Mouse (Mus musculus): Measurements from ENCODE around the gene Lamb2.

The Lamb2 gene

GRCm38 (mm10) chr9:108479721-108480351, at the start of gene Lamb2:
TSS of gene Lamb2 (plus strand) at chr9:108479736.
- no peak for DNase-seq (ENCODE audit: low spot score)

DNA sequence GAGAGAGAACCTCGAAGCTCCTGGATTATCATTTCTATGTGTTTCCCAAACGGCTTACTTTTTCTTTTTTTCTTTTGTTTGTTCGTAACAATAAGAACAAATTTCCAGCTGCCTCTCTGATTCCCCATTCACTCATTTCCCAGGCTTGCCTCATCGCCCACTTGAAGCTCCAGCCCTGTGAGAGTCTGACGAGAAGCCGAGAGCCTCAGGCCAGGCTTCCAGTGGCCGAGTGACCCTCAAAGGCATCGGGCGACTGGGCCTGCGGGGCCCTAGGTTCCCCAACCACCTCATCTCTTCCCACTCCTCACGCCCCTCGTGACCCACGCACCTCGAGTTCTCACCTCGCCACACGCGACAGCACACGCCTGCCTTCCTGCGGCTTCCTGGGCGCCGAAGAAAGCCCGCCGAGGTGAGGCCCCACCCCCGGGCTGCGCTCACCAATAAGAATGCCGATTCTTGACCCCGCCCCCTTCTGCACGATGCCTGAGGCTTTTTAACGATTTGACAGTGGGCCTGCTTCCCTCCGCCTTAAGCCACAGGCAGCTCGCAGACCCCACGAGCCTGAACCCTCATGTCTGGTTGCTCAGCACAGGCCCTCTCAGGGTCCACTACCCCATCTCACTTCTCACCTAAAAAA, 48.0 kb upstream of the Lamb2 start:
- peak; percentile 87 for DNase-seq (ENCODE audit: low spot score)

DNA sequence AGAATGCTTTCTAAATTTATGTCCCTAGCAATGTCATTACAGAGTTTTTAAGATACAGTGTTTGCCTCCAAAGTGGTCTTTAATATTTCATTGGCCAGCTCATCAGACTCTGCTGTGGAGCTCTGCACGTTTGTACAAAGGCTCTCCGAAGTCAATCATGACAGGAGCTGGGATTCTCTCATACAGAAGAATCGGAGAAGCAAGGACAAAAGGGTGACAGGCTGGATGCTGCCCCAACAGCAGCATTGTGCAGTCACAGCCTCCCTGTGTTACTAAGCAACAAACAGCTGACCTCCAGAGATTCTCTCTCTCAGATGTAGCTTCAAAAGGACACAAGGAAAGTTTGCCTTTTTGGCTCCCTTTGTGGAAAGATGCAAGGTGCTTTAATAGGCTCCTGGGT, 43.4 kb upstream of the Lamb2 start, which contains the start of gene BC048562:
Gene BC048562 (plus strand): TSS at position 301 of the 400 bp plus-strand sequence.
- DNase-seq (ENCODE audit: low spot score) = no peak

- no peak for DNase-seq (ENCODE audit: low spot score)
These were observed 40.4 kb upstream of the Lamb2 start for GRCm38 (mm10) chr9:108439176-108439575.

GRCm38 (mm10) chr9:108440485-108440884, 39.1 kb upstream of the Lamb2 start:
- DNase-seq (ENCODE audit: low spot score) = no peak

GRCm38 (mm10) chr9:108441236-108441919, 38.2 kb upstream of the Lamb2 start:
- DNase-seq (ENCODE audit: low spot score) = no peak

- no peak for DNase-seq (ENCODE audit: low spot score)
These were observed 34.4 kb upstream of the Lamb2 start for GRCm38 (mm10) chr9:108445125-108445524.

- no peak for DNase-seq (ENCODE audit: low spot score)
These were observed 29.7 kb upstream of the Lamb2 start for GRCm38 (mm10) chr9:108449860-108450259.

- no peak for DNase-seq (ENCODE audit: low spot score)
These were observed 29.0 kb upstream of the Lamb2 start for GRCm38 (mm10) chr9:108450292-108451169.

DNA sequence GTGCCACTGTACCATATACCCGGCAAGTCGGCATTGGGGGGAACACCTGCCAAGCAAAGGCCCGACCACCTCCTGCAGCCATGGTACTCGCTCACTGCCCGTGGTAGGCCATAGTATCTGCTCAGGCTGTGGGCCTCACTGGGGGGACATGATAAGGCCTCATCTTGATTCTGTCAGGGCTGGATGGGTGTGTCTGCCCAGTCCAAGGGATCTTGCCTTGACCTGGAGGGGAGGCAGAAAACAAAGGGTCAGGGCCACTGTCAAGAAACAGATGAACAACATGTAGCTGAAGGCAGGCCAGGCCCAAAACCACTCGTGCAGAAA, 28.4 kb upstream of the Lamb2 start:
- no peak for DNase-seq (ENCODE audit: low spot score)

DNA sequence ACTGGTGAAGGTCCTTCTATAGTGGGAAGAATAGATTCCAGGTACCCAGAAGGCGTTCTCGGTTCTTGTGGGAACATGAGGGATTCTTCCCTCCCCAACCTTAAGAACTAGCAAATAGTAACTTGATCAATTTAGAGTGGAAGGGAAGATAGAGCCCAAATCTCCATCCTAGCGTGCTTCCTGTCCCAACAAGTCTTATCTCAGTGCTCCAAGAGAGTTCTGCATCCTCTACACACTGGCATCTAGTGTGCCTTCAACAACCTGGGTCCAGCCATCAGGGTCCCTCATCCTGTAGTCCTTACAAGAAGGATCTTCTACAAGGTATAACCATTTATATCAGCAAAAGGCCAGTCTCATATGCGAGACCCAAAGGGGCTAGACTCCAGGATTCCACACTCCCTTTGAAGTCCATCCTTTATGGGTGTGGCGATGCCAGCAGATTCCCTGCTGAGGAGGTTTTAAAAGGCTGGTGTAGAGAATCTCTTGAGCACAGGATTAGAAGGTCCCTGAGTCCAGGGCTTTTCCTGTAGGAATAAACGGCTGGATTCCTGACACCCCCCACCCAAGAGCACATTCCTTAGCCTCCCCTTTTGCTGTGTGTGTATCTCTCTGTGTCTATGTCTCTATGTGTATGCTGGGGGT, 27.9 kb upstream of the Lamb2 start:
- no peak for DNase-seq (ENCODE audit: low spot score)

- peak; percentile 86 for DNase-seq (ENCODE audit: low spot score)
These were observed 27.1 kb upstream of the Lamb2 start for GRCm38 (mm10) chr9:108452291-108452906.

DNA sequence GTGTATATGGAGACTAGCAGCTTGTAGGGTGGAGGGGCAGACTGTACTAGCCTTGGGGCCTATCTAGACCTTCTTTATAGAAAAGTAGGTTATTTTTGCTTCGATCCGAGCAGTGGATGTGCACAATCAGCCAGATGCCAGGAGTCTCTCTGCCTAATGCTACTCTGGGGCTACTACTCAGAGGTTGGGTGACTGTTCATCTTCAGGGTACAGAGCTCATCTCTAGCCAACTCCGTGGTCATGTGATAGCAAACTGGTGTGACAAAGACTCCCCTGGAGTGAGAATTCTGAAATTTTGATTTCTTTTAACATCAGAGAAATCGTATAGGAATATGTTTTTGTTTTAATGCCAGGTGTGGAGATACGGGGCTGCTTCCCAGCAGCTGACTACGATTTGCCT, 26.6 kb upstream of the Lamb2 start:
- DNase-seq (ENCODE audit: low spot score) = no peak

DNA sequence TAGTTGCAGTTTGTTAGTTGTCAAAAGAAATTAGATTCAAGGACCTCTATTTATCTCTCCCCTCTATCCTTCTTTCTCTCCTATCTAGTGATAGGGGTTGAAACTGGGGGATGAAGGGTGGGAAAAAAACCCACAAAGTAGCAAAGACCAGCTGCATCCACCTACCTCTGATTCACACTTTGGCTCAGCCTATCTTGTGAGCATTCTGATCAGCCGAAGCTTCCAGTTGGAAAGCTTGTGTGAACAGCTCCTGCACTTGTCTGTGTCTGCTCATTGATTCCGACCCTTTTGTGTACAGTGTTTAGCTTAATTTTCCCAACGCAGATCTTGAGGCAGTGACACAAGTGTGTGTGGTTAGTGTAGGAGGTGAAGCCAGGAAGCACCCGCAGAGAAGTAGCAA, 26.1 kb upstream of the Lamb2 start:
- no peak for DNase-seq (ENCODE audit: low spot score)

GRCm38 (mm10) chr9:108454429-108454828, 25.1 kb upstream of the Lamb2 start:
- no peak for DNase-seq (ENCODE audit: low spot score)

- DNase-seq (ENCODE audit: low spot score) = no peak
These were observed 23.6 kb upstream of the Lamb2 start for GRCm38 (mm10) chr9:108455747-108456571.

DNA sequence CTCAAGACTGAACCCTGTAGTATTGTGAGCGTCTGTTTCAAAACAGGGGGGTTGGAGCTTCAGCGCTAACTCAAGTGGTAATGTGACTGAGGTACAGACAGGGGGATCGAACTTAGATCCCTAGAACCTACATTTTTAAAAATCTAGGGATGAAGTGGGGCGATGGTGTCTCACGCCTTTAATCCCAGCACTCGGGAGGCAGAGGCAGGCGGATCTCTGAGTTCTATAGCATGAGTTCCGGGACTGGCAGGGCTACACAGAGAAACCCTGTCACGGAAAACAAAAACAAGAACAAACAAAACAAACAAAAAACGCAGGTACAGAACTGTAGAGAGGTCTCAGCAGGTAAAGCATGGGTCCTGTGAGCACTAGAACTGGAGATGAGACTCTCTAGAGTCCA, 22.6 kb upstream of the Lamb2 start:
- DNase-seq (ENCODE audit: low spot score) = no peak

DNA sequence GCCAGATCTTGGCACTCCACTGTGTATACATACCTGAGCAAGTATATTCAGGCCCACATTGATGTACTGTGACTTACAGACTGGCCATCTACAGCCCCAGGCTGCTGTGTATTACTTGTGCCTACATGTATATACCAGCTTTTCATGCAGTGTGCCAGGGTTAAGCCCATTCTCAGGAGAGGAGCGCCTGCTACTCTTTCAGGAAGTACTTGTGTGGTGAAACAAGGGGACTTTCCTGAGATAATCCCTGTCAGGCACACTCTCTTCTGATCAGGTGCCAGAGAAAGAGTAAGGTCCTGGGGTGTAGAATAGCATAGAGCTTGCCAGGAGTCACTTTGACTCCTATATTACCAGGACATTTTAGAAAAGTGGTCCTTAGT, 19.6 kb upstream of the Lamb2 start:
- DNase-seq (ENCODE audit: low spot score) = no peak

DNA sequence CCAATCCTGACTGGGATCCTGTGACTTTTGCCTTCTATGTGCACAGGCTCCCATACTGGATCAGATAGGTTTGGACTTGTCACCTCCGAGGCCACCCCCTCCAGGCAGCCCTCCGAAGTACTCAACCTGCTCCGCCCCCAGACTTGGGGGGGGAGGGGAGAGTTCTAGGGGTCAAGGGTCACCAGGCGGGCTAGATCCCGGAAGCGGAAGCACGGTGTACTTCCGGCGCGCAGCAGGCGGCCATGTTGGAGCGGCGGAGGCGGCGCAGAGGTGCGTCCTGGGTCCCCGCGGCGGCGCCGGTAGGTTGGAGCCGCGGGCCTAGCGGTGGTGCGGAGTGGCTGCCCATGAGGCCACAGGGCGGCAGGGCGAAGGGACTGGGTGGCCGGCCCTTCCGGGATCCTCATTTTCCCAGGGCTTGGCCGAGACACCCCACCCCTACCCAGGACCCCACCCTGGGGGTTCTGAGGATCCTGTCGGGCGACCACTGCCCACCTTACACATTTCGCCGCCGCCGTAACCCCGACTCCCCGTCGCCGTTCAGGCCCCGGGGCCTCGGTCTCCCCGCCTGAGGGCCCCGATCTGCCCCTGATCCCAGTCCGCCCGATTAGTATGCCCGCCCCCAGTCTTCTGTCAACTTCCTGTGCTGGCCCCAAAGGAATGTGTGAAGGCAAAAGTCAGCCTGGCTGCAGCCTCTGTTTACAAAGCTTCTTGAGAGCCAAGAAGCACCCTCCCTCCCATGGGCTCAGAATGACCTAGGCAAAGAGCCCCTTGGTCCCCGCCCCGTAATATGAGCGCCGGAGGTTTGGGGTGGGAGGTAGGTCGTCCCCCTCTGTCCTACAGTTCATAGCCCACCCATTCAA, 19.0 kb upstream of the Lamb2 start, which contains the start of gene Ccdc71:
Gene Ccdc71 (plus strand): TSS at position 209 of the 860 bp plus-strand sequence.
- peak; percentile 87 for DNase-seq (ENCODE audit: low spot score)

Data from testis, postnatal 14 days (tissue).